Mouse (Mus musculus) urinary bladder, postnatal 25 days (tissue): ENCODE data around the gene Hormad2.

Experiments used
- DNase-seq: peaks from one replicate; pipeline ENCODE4 v3.0.0; 2022; ENCODE audit warnings: low spot score

Gene Hormad2

DNA sequence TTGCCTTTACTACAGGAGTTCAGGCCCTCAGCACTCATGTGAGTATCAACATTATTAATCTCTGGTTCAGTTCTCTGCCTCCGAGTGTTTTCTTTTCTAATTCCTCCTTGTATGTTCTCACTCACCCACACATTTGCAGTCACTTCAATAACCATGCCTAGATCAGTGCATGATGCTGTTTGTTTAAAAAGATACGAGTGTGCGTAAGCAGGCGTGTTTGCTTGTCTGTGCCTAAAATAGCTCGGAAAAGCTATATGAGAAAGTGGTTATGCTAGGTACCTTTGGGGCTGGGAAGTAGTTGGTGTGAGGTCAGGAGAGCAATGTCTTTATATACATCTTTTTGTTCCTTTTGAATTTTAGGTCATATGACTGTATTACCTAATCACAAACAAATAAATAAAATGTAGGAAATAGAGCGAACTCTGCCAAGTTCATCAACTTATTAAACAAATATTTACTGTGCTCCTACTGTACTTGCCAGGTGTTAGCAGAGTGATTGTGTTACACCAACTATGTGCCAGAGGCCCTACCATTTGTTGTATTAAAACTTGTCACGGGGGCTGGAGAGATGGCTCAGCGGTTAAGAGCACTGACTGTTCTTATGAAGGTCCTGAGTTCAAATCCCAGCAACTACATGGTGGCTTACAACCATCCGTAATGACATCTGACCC, 100.7 kb downstream of the Hormad2 start:
- no peak for DNase-seq

DNA sequence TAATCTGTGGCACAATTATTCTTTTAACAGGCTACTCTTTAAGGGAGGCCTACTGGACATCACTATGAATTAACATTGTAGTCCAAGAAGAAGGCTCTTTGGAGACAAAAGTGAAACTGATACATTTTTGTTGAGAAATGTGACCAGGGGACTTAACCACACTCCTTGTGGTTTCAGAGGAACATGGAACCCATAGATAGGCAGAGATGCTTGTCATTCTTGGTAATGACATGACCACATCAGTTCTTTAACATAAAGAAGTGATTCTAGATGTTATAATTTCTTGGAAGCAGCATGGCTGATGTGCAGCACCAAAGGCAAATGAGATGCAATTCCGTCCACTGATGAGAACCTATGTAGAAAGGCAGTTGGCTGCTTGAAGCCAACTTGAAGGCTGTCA, 101.6 kb downstream of the Hormad2 start:
- DNase-seq: no peak

DNA sequence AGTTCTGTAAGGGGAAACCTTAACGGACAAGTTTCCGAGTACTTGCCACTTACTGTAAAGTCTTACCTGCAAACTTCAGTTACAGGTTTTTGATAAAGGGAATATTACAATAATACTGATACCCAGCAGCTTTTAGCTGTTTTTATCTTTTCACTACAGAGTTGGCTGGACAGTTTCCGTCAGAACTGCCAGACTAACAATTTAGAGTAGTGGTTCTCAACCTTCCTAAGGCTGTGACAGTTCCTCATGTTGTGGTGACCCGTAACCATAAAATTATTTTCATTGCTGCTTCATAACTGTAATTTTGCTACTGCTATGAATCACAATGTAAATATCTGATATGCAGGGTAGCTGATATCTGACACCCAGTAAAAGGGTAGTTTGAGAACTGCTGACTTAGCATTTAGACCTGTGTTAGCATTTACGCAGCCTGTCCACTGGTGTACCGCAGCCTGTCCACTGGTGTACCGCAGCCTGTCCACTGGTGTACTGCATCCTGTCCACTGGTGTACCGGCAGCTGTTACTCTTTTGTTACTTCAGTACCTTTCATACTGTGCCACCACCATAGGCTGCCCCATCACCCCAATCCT, 104.1 kb downstream of the Hormad2 start:
- DNase-seq: no peak

DNA sequence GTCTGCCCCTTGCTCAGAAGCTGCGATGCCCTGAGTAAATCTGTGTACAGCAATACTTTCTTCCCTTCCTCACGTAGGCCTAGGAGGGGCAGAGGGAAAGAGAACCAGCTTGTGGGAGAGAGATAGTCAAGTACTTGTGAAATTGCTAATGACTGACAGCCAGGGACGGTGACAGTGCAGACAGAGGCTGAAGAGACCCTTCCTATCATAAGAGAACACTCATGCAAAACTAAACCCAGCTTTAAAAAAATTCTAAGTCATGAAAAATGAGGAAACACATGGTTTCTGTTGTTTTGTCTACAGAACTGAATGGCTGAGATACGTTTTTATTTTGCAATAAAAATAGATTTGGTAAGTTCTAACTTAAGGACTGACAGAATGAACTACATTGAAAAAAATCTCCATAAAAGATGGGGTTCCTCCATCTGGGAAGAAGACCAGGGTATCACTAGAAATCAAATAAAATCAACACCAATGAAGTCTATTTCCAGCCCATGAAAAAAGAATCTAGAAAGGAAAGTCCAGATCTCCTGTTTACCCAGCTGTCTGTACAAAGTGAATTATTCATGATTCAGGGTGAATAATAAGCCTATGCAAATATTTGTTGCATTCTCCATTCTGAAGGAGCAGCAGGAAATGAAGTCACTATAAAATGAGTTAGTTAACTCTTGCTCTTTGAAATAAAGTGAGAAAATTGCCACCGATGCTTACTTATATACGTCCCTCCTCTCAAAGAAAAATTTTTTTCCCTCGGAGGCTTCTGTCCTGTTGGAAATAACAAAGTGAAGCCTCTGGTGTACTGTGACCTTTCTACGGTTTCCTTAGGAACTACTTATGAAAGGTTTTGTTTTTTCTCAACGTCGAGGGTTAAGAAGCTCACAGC, 104.9 kb downstream of the Hormad2 start:
- no peak for DNase-seq

DNA sequence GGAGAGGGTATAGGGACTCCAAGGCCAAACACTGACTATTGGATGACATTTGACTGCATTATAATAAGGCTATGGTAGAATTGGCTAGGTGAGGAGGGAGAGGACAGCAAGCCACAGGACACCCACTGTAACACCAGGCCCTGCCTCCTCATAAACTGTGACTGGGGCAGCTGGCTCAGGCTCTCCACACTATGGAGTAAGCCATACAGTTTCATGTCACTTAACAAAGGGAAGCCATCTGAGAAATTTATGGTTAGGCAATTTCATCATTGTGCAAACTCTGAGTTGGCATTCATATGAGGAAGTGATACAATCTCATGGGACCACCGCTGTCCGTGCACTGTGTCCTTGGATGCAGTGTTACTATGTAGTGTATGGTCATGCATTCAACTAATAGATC, 107.9 kb downstream of the Hormad2 start:
- DNase-seq: no peak

DNA sequence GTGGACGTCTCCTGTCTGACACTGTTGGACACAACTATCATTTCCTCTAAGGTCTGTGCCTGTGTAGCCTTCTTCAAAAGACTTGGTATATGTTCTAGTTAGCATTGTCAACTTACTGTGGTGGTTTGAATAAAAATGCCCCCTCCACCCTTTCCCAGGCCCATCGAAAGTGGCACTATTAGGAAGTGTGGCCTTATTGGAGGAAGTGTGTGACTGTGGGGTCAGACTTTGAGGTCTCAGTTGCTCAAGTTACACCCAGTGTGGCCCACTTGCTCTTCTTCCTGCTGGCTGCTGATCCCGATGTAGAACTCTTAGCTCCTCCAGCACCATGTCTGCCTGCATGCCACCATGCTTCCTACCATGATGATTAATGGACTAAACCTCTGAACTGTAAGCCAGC, 112.7 kb downstream of the Hormad2 start:
- DNase-seq: no peak

DNA sequence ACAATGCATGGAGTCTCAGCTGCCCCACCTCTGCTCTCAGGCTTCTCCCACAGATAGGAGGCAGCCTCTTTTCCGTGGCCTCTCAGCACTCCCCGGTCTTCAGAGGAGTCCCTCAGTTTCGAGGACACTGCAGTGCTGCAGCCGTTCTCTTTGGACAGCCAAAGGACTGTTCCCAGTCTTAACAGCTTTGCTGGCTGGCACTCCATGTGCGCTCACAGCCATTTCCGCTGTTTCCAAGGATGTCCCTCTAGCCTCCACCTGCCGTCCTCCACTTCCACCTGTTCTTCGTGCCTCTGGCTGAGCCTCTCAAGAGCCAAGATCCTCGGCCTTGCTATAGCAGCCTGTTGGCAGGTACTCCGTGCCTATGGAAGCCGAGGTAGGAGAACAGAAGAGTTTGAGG, 117.4 kb downstream of the Hormad2 start:
- DNase-seq: no peak

DNA sequence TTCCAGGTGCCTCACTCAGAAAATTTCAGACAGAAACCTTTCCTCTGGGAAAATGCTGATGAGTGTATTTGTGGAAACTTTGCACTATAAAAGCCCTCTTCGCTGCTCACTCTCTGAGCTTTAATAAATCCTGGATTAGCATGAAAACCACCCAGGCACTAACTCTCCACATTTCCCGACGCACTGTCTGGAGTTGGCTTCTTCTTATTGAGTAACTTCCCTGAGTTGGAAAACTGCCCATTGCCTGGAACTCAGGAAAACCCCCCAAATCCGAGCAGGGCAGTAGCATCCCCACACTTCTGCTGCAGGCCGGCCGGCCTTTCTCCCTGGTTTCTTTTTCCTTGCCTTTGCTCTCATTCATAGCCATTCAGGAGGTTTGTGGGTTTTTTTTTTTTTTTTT, 118.0 kb downstream of the Hormad2 start:
- DNase-seq: no peak

DNA sequence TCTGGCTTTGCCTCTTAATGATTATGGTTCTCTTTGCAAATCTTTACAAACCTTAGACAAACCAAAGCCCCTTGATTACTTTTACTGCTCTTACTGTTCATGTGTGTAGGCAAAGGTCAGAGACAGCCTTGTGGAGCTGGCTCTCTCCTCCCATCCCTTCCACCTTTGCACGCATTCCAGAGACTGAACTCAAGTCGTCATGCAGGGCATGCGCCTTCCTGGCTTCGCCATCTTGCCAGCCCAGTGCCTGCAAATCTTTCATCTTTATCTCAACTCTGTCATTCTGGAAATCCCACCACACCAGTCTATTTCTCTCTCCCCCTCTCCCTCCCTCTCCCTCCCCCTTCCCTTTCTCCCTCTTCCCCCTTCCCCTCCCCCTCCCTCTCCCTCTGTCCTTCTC, 120.0 kb downstream of the Hormad2 start:
- no peak for DNase-seq

DNA sequence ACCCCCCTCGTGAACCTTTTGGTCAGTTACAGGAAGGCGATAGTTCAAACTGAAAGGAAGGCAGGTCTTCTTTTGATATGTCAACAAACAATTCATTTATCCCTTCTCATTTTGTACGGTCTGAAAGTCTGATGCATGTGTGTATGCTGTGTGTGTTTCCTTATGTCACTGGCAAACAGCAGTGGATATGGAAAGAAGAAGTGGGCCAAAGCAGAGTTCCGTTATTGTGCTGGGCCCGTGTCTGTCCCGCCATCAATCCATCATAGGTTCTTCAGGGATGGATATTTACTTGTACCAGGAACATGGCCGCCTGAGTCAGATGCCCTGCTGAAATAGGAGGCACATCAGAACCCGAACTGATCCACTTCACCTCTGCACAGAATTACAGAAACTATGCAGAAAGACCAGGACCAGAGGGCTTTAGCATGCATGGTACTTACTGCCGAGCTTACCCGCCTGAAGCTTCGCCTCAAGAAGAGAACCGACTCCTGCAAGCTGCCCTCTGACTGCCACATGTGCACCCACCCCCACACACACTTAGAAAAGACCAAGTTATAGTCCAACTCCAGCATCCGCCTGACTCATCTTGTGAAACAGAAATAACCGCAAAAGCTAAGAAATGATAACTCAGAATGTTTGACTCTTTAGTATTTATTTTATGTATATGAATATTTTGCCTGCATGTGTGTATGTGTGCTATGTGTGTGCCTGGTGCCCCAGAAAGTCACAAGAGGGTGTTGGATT, 121.5 kb downstream of the Hormad2 start:
- no peak for DNase-seq

DNA sequence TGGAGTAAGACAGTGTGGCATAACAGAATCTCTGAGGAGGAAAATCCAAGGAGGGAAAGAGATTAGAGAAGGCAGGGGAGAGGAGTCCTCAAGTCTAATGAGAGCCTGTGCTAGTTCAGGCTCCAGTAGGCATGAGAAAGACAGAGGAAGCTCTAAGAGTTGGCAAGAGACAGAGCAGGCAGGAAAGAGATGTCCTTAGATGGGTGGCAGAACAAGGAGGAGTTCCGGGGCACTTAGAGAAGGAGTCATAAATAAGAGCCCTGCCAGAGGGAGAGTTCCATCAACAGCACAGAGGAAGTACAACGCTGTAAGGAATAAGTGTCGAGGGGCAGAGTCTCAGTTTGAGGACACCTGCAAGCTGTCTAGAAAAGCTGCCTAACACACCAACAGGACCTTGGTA, 122.9 kb downstream of the Hormad2 start:
- DNase-seq: no peak

DNA sequence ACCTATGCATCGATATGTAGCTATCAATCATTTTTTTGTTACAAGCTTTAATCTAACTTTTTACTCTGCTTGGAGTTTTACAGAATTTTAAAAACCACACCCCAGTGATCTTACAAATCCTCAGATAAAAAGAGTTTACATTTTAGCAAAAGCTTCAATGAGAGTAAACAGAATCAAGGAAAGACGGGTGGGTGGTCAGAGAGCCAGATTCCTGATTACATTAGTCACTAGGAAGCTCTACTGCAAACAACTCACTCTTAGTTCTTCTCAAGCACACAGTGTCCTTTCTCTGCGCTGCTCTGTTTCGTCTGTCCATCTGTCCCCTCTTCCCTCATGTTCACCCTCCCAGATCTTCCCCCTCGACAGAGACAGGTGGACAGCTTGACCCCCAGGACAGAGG, 123.6 kb downstream of the Hormad2 start:
- DNase-seq: no peak

DNA sequence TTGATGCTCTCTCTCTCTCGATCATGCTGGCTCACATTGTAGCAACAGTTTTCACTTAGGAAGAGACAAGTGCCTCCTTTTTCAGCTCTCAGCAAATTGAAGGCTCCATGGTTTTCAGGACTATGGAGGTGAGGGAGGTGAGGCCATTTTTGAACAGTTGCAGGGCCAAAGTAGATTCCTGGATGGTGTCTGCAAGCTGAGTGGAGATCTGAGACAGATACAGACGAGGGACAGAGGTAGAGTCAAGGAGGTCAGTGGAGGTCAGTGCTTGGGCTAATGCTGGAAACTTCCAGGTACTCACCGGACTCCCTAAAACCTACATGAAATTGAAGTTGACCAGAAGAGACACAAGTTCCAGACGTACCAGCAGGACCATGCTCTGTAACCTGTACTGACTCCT, 128.7 kb downstream of the Hormad2 start:
- no peak for DNase-seq

DNA sequence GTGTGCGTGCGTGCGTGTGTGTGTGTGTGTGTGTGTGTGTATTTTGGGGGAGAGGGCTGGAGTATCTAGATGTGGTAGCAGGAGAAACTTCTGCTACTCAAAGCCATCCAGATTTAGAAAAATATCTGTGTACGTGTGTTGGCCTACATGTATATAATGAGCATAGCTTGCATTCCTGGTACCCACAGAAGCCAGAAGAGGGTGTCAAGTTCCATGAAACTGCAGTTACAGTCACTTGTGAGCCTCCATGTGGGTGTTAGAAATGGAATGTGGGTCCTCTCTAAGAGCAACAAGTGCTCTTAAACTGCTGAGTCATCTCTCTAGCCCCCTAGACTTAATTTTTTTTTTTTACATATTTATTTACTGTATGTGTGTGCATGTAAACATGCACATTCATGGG, 130.6 kb downstream of the Hormad2 start:
- no peak for DNase-seq

DNA sequence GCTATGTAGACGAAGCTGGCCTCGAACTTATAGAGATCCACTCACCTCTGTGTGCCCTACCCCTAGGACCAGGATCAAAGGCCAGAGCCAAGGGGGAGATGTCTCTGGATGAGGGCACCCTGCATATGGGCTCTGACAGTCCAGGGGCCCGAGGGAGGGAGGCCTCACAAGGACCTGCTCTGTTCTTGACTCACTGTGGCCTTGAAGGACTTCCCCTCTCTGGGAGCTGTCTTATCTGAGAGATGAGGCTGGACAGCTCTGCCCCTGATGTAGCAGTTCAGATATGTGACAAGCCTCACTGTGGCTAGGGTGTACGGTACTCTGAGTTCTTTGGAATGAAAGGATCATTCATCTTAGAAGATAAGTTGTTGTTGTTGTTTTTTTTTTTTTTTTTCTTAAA, 131.3 kb downstream of the Hormad2 start:
- no peak for DNase-seq

DNA sequence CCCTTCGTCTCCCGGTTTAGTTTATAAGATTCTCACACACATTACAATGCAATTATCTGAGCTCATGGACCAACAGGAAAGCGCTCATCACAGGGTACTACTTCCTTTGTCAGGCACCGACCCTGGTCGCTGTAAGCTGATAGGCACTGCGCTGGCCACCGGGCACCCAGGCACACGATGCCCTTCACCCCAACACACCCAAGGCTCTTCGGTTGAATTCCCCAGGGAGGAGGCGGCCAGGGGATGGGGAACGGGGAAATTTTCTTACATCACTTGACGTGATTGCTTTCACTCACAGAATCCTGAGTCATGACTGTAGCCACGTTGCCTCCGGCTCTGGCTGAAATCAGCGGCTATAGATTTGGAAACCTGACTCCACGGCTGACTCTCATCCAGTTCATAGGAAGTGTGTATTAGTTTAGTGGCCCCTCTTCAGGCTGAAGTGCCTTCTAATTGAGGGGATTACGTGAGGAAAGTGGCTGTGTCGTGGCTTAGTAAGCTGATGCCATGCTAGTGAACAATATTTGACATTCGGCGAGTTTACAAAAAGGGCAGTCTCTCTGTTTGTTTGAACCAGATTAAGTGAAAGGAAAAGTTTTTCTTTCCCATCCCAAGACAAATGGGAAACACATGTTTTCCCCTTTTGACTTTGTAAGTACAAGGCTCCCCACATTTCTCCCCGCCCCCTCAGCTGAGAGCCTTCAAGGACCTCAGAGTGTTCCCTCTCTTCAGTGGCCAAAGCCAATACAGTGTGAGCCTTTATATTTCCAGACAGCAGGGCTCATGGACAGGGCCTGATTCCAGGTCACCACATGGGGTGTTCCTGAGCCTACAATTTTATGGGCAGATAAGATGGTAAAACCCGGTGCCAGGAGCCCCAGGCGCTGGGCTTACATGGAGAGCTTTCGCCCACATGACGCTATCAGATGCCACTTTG, 132.1 kb downstream of the Hormad2 start:
- no peak for DNase-seq

DNA sequence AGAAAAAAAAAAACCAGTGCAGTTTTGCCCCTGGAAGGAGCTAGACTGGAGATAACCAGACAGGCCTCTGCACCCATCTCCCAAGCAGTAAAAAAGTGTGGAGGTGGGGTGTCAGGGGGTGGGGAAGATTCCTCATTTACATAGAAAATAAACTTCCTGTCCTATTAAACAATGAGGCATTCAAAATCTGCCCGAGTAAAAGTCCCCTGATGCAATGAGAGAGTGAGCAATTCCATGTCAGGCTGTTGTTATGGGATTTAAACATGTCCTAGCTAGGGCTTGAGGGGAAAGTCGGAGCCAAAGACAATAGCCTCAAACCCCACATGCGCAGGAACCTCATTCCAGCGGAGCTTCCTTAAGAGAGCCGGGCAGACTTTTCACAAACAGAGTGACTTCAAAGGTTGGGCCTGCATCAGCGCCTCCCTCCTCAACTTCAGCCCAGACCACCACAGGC, 132.8 kb downstream of the Hormad2 start:
- no peak for DNase-seq

DNA sequence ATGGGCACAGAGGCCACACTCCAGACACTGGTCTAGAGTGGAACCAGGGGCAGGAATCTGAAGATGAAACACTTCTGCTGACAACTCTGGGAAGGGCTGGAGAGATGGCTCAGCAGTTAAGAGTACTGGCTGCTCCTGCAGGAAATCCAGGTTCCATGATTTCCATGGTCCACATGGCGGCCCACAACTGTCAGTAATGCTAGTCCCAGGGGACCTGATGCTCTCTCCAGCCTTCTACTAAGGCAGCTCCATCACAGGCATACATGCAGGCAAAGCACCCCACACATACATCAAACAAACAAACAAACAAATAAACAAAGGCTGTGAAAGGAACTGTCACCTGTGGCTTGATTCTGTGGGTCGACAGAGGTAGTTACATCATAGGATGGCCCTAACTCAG, 134.8 kb downstream of the Hormad2 start:
- no peak for DNase-seq

DNA sequence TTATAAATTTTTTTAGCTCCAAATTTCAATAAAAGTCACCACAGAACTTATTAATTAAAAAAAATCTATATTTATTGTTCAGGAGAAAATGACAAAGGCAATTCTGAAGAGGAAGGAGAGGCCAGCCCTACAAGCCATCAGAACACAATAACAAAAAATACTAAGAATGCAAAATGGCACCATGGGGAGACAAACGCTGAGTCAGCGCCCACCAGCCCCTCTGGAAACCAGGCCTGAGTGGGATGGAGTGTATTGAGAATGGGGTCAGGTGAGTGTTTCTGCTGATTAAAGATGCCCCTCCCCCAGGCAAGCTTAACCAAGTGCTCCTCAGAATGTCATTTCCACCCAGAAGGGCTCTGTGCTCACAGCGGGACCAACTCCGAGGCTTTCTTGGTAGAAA, 135.8 kb downstream of the Hormad2 start:
- DNase-seq: no peak

DNA sequence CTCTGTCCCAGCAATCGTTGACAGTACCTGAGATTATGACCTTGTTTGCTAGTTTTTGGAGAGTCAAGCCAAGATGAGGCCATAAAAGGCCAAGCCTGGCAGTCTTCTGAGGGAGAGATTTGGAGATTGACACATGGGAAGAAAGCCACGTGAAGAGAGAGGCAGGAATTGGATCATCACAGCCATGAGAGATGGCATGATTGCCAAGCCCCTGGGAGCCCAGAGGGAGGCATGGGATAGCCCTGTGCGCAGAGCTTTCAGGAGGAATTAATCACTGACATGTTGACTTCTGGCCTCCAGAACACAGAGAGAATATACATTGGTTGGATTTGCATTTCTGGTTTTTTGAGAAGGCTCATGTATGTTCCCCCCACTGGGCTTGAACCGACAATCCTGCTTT, 136.7 kb downstream of the Hormad2 start:
- no peak for DNase-seq

DNA sequence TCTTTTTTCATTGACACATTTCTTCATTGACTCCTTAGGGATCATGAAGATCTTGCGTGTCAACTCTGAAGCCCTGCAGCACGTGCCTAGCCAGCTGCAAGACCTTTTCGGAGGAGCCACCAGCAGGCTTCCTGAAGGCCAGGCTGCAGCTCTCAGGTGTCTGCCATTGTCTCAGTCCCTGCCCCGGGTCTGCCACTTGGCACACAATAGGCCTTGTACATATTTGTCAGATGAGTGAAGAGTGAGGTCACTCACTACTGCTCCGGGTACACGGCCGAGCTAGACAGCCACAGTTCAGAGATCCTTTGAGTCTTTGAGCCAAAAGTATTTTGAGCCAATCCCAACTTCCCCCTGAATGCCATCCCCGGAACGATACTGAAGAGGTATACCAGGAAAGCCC, 137.9 kb downstream of the Hormad2 start:
- no peak for DNase-seq
